In genomic region chr2:168080431-168081246, GRCm38 (mm10) we compare ENCODE assay signal across 8 mouse cellular contexts. TPM values are rescaled to one million over a fixed set of nuclear protein-coding genes. Genes with fewer than 3 reads are reported as not detected.
DNase-seq lines count a peak whose midpoint lies in the region; ATAC-seq lines count a peak whose summit lies in the region.

TSS of gene Pard6b (plus strand) at chr2:168081004.

- under 1% methylated on average over 67 of the region's 110 CpGs for WGBS in hindbrain, embryonic 11.5 days

- peak within 1 kb of the TSS; percentile 80 for H3K4me3 ChIP-seq in hindbrain, embryonic 11.5 days (ENCODE audit: low read depth, low read length)

- H3K27me3 ChIP-seq in hindbrain, embryonic 11.5 days (ENCODE audit: control insufficient read depth, insufficient read depth, low read length): peaks cover 9% of the 10 kb centered on the region

- ATAC-seq in hindbrain, embryonic 11.5 days (ENCODE audit: low FRiP score): peak; percentile 94

- no peaks in the 10 kb centered on the region for H3K9me3 ChIP-seq in hindbrain, embryonic 11.5 days (ENCODE audit: control insufficient read depth, low read length)

- H3K36me3 ChIP-seq in hindbrain, embryonic 11.5 days (ENCODE audit: control insufficient read depth, insufficient read depth, low read length): no peaks in the 10 kb centered on the region

- H3K4me1 ChIP-seq in hindbrain, embryonic 11.5 days (replicated peaks; ENCODE audit: control insufficient read depth, insufficient read depth, low read length): peaks cover 6% of the 10 kb centered on the region

- peak within 1 kb of the TSS; percentile 72 for H3K9ac ChIP-seq in hindbrain, embryonic 11.5 days (ENCODE audit: low read depth, low read length)

- DNase-seq in Muller cell, postnatal 12 days (ENCODE audit: inconsistent ontology term): peak; percentile 98
- DNase-seq in cerebellum, adult 9-11 months: peak; percentile 100
- peak; percentile 96 to 97 for DNase-seq in frontal cortex, adult 2 months (ENCODE audit: extremely low spot score in 1 of 2, low spot score in 1 of 2)
- peak; percentile 99 for DNase-seq in hindbrain, embryonic 11.5 days (ENCODE audit: low spot score)
- DNase-seq in layer of hippocampus, postnatal 10 days (ENCODE audit: low spot score in 2 of 2): peak; percentile 91 to 95
- DNase-seq in lung, postnatal 10 days: peak; percentile 92
- peak; percentile 94 for DNase-seq in ovary, postnatal 36 days (ENCODE audit: low spot score)
- peak; percentile 97 for DNase-seq in thymus, postnatal 25 days

- H3K27ac ChIP-seq in hindbrain, embryonic 11.5 days (ENCODE audit: low read depth, low read length): 0 out of 2 replicates have a peak within 1 kb of the TSS, but pooled peaks have one; percentile 33

- peak within 1 kb of the TSS; percentile 99 for H3K4me2 ChIP-seq in hindbrain, embryonic 11.5 days (replicated peaks; ENCODE audit: low read depth, low read length)

RNA-seq across cellular contexts. Expression of gene Pard6b, which starts in this region (rescaled TPM):
- polyA plus RNA-seq in frontal cortex, adult 2 months (2012; rRNA removed): 3.9 and 4.1 TPM in 2 replicates
- 7.1 and 7.5 TPM in 2 replicates for polyA plus RNA-seq in hindbrain, embryonic 11.5 days (2014; fragmentation: Nextera tagmentation; extraction: Ambion mirVana)
- 1 to 10 TPM; 3.5 to 3.7 TPM for total RNA-seq in layer of hippocampus, postnatal 10 days (2021)

Comparison
In these comparisons a context has a peak if more than half of its experiments do, and no peak if none do; other contexts are left out.
1. Peak in every context shown above with its lines: DNase-seq, ATAC-seq, H3K4me3 ChIP-seq and H3K27ac ChIP-seq.